Mouse (Mus musculus) thymus, adult 2 months (tissue): ENCODE data around the gene Usp10. TPM values are rescaled to one million over a fixed set of nuclear protein-coding genes. Genes with fewer than 3 reads are reported as not detected.
A peak's percentile ranks its signal among the peaks of the same experiment; 100 is the strongest.

Source experiments
- DNase-seq: peaks from one replicate; pipeline ENCODE4 v3.0.0; 2021
- H3K27ac ChIP-seq: fragments of 200-500 bp; 2 replicates; pipeline ENCODE4 v1.5.1; 2012; ENCODE audit warnings: low read length, control low read depth; ENCODE audit not compliant: control insufficient read depth, insufficient read depth
- H3K27me3 ChIP-seq: fragments of 200-500 bp; 2 replicates; pipeline ENCODE4 v1.6.1; 2012; ENCODE audit warnings: mild to moderate bottlenecking, low read length, moderate library complexity, mixed read lengths; ENCODE audit not compliant: control insufficient read depth, insufficient read depth
- H3K36me3 ChIP-seq: fragments of 200-500 bp; 2 replicates; pipeline ENCODE4 v1.6.1; 2012; ENCODE audit warnings: mild to moderate bottlenecking, low read length, moderate library complexity; ENCODE audit not compliant: control insufficient read depth, insufficient read depth
- H3K4me1 ChIP-seq: fragments of 200-500 bp; replicated peaks from 2 replicates; pipeline ENCODE4 v1.6.1; 2012; ENCODE audit warnings: low read length; ENCODE audit not compliant: control insufficient read depth, insufficient read depth
- H3K4me3 ChIP-seq: fragments of 200-500 bp; 2 replicates; pipeline ENCODE4 v1.5.1; 2012; ENCODE audit warnings: mild to moderate bottlenecking, low read length, control low read depth, moderate library complexity; ENCODE audit not compliant: control insufficient read depth, insufficient read depth
- CTCF ChIP-seq: fragments of 200-500 bp; IDR thresholded peaks from 2 replicates; pipeline ENCODE4 v1.5.1; 2012; ENCODE audit warnings: mild to moderate bottlenecking, control low read depth, low read length, moderate library complexity, borderline replicate concordance; ENCODE audit not compliant: control insufficient read depth, poor library complexity, insufficient read depth; ENCODE audit errors: extremely low read depth
- POLR2A ChIP-seq: fragments of 200-500 bp; IDR thresholded peaks from 2 replicates; pipeline ENCODE4 v1.6.1; 2012; ENCODE audit warnings: mild to moderate bottlenecking, low read length, control low read depth, moderate library complexity; ENCODE audit not compliant: control insufficient read depth, poor library complexity, insufficient read depth; ENCODE audit errors: extremely low read depth
- WGBS: fragments of 180-500 bp; shearing (Covaris S2); methylation state at CpG from one replicate; pipeline ENCODE4 v1.1.7; 2018; 5-methylcytosine and 5-hydroxymethylcytosine counted together
- polyA plus RNA-seq: library from polyadenylated mRNA; depleted of rRNA; stranded (reverse); fragments of >200 nt; gene quantifications from 2 replicates; pipeline ENCODE4 v1.2.3, GENCODE M21; 2012

Usp10 gene
- polyA plus RNA-seq, 1 experiment, result 126 TPM

DNA sequence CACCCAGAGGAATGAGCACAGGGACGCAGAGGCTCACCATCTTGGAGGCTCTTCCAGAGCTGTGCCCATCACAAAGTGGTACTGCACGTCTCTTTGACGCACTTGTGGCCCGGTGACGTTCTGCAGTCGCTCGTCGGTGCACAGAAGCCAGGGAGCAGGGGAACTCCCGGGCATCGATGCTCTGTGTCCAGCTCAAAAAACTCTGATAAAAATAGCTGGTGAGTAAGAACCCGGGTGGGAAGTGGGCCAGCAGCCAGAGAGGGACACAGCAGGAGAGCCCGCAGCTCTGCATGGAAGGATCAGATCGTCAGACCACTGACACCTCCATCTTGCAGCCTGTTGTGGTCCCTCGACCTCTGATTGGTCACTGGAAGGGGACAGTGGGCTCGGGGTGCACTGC is 77.9 kb downstream of the Usp10 start:
- Histone ChIP-seq H3K27me3 (no peaks in the 10 kb centered on the region), H3K27ac (no peak overlapping the region), H3K4me1 (peaks cover 7% of the 10 kb centered on the region; the same call in 1 of the 2 replicates), H3K36me3 (no peaks in the 10 kb centered on the region), H3K4me3 (no peak overlapping the region)
- 84% methylated on average over 15 of the region's 15 CpGs for WGBS
- no peak for DNase-seq
- TF ChIP-seq CTCF (no peak), POLR2A (no peak)

DNA sequence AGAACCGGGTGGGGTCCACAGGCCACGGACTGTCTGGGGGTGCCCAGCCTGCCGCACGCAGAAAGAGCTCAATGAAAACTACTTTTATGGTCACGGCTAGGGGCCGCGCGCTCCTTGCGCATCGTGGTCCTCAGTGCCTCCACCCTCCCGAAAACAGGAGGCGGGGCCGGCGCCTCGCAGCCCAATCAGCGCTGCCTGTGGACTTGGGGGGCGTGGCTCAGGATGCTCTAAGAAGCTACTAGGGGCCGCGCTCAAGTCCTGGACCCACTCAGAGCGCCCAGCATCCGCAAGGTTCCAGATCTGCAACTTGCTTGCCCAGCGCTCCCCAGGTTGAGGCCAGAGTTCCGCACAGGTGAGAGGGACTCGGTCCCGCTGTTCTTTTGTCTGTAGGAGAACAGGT is 82.1 kb downstream of the Usp10 start, which contains the start of gene Crispld2:
Gene Crispld2, plus strand, starts transcription at position 190 of the 400 bp plus-strand sequence.
- peak; percentile 92 for DNase-seq
- H3K27ac ChIP-seq, result no peak within 1 kb of the TSS
- no peaks in the 10 kb centered on the region for H3K27me3 ChIP-seq
- TF ChIP-seq POLR2A, result peak; percentile 50; the same call in 1 of the 2 replicates
- 0 out of 2 replicates have a peak, but pooled peaks have one; percentile 34 for TF ChIP-seq CTCF
- peak within 1 kb of the TSS; percentile 12 for H3K4me3 ChIP-seq
- H3K36me3 ChIP-seq, result no peaks in the 10 kb centered on the region
- peaks cover 7% of the 10 kb centered on the region; the same call in 1 of the 2 replicates for H3K4me1 ChIP-seq
- WGBS, result 3% methylated on average over 25 of the region's 25 CpGs

DNA sequence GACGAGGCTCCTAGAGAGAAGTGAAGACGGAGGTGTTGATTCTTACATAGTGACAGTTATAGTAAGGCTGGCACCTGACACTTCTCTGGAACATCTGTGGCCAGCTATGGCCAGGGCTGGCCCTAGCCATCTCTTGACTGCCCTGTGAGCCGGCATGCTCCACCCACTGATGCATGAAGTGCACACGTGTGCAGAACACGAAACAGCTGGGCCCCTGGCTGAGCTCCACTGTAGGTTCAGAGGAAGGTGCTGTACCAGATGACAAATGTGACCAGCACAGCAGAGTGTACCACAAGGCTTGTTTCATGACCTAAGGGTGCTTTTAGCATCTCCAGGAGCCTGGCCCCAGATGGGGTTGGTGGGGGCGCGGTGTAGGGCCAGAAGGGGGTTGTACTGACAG is 84.0 kb downstream of the Usp10 start:
- no peak overlapping the region for H3K4me3 ChIP-seq
- WGBS, result 90% methylated on average over 7 of the region's 7 CpGs
- no peaks in the 10 kb centered on the region for H3K36me3 ChIP-seq
- no peaks in the 10 kb centered on the region for H3K27me3 ChIP-seq
- no peak for TF ChIP-seq CTCF
- no peak overlapping the region for H3K27ac ChIP-seq
- DNase-seq, result no peak
- H3K4me1 ChIP-seq, result peaks cover 7% of the 10 kb centered on the region; the same call in 1 of the 2 replicates

DNA sequence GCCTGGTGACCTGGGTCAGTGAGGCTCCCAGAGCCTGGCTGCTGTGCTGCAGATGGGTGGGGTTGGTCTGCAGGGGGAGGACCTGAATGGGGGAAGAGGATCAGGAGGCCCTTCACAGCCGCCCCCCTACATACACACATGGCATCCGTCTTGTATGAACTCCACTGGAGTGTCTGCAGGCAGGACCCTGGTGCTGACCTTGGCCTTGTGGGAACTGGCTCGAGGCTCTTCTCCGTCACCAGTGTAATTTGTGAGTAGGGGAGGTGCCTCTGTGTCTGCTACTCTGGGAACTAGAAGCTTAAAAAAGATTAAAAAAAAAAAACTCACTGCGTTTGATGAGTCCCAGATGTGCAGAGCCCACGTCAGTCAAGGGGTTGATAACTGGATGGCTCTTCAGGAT is 84.4 kb downstream of the Usp10 start:
- H3K27ac ChIP-seq, result no peak overlapping the region
- no peak for TF ChIP-seq POLR2A
- no peak for TF ChIP-seq CTCF
- H3K4me1 ChIP-seq, result peaks cover 7% of the 10 kb centered on the region; the same call in 1 of the 2 replicates
- WGBS, result 88% methylated on average over 6 of the region's 6 CpGs
- no peaks in the 10 kb centered on the region for H3K27me3 ChIP-seq
- no peak overlapping the region for H3K4me3 ChIP-seq
- no peak for DNase-seq
- no peaks in the 10 kb centered on the region for H3K36me3 ChIP-seq

GRCm38 (mm10) chr8:119997266-119997665 is 87.1 kb downstream of the Usp10 start:
- 95% methylated on average over 4 of the region's 4 CpGs for WGBS

DNA sequence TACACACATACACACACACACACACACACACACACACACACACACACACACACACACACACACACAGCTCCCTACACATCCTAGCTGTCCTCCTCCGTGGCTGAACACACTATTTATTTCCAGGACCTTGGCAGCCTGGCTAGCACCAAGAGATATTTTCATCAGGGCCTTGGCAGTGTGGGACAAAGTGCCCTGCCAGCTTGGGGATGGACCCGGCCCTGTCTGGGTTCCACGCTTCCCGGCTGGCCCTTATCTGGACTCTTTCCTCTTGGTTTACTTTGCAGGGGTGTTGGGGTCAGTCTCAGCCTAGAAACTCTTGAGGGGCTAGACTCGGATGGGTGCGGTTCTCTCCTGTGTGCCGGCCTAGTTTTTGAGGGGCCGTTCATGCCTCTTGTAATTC is 90.3 kb downstream of the Usp10 start:
- Histone ChIP-seq H3K4me3 (no peak overlapping the region), H3K4me1 (no peaks in the 10 kb centered on the region), H3K36me3 (no peaks in the 10 kb centered on the region), H3K27ac (no peak overlapping the region), H3K27me3 (no peaks in the 10 kb centered on the region)
- no peak for DNase-seq
- 91% methylated on average over 8 of the region's 8 CpGs for WGBS
- TF ChIP-seq POLR2A (no peak), CTCF (no peak)

More at GRCm38 (mm10) chr8:119997266-119997665, 87.1 kb downstream of the Usp10 start:
- Histone ChIP-seq H3K27me3 (no peaks in the 10 kb centered on the region), H3K4me1 (peaks cover 7% of the 10 kb centered on the region; the same call in 1 of the 2 replicates), H3K4me3 (no peak overlapping the region), H3K27ac (no peak overlapping the region), H3K36me3 (no peaks in the 10 kb centered on the region)
- no peak for TF ChIP-seq POLR2A
- no peak for TF ChIP-seq CTCF
- DNase-seq, result no peak

DNA sequence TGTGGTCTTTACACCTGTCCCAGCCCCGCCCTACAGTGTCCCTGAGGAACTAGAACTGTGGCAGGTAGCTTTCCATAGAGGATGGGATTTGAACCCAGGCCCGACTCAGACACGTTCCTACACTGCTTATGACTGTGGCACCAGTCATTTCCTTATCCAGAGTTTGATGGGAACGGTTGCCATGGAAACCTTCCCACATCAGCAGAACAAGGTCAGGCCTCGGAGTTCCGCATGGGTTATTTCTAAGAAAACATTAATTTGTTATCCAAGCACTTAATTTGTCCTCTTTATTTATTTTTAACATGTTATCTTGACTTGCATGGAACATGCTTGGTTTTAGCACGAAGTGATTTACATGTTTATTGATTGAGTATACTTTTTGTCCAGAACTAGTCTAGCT is 91.6 kb downstream of the Usp10 start:
- Histone ChIP-seq H3K4me3 (no peak overlapping the region), H3K27me3 (no peaks in the 10 kb centered on the region), H3K27ac (no peak overlapping the region), H3K36me3 (no peaks in the 10 kb centered on the region), H3K4me1 (no peaks in the 10 kb centered on the region)
- TF ChIP-seq CTCF (no peak), POLR2A (no peak)
- 94% methylated on average over 7 of the region's 7 CpGs for WGBS
- DNase-seq, result no peak
